Mouse (Mus musculus) heart, postnatal 25 days (tissue): ENCODE measurements around the gene Ddb1. TPM values are rescaled to one million over a fixed set of nuclear protein-coding genes. Genes with fewer than 3 reads are reported as not detected.
A peak's percentile ranks its signal among the peaks of the same experiment; 100 is the strongest.

Source experiments
- DNase-seq: peaks from one replicate; pipeline ENCODE4 v3.0.0; 2022; ENCODE audit warnings: low spot score
- intact Hi-C: fragments of 180-260 bp; cut with DNase I; formaldehyde crosslinking; loops from one replicate; pipeline ENCODE4 v1.15.1; 2025
- total RNA-seq, 2 experiments: library from RNA; stranded (reverse); gene quantifications; 2 replicates each; pipeline ENCODE4 v1.2.3; 2021

Ddb1 gene
- total RNA-seq, 2 experiments from 2014 or later, result 154 to 166 TPM

- DNase-seq, result no peak
- intact Hi-C loops, result no loop called here
Measured at GRCm38 (mm10) chr19:10648156-10648555, 43.0 kb downstream of the Ddb1 start.

- intact Hi-C loops, result no loop called here
- DNase-seq, result no peak
Measured at GRCm38 (mm10) chr19:10656058-10656457, 50.9 kb downstream of the Ddb1 start.

- intact Hi-C loops, result no loop called here
- no peak for DNase-seq
Measured at GRCm38 (mm10) chr19:10657742-10658141, 52.6 kb downstream of the Ddb1 start.

GRCm38 (mm10) chr19:10658406-10658805, 53.3 kb downstream of the Ddb1 start:
- DNase-seq, result no peak
- intact Hi-C loops, result no loop called here

DNA sequence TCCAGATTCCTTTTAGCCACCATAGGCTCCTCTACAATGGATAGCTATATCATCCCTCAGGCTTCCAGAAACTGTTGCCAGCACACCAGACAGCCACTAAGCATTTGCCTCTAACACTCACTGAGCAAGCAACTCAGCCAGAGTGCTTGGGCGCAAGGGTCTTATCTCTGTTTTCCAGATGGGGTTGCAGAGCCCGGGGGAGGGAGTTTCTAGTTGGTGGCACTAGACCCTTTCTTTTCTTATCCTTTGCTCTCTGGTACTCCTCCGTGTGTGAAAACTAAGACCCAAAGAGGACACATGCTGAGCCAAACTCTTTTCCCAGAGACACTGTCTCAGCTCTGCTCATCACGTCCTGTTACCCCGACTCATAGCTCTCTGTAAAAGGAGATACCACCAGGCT, 56.2 kb downstream of the Ddb1 start:
- DNase-seq, result no peak
- intact Hi-C loops, result no loop called here

DNA sequence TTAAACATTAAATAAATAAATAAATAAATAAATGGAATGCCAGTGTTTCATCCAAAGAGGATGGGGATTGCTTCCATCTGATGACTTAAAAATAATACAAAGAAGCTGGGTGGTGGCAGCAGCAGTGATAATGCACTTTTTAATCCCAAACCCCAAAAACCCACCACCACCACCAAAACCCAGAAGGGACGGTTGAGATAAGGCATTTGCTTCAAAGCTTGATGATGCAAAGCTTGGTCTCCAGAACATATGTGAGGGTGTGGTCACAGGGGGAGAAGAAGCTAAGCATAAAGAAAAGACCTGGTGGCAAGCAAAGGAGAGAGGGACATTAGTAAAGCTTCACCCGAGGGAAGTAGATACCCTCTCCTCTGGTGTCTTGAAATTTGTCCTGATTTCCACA, 56.8 kb downstream of the Ddb1 start:
- intact Hi-C loops, result no loop called here
- no peak for DNase-seq

- intact Hi-C loops, result no loop called here
- no peak for DNase-seq
Measured at GRCm38 (mm10) chr19:10662665-10663064, 57.5 kb downstream of the Ddb1 start.

DNA sequence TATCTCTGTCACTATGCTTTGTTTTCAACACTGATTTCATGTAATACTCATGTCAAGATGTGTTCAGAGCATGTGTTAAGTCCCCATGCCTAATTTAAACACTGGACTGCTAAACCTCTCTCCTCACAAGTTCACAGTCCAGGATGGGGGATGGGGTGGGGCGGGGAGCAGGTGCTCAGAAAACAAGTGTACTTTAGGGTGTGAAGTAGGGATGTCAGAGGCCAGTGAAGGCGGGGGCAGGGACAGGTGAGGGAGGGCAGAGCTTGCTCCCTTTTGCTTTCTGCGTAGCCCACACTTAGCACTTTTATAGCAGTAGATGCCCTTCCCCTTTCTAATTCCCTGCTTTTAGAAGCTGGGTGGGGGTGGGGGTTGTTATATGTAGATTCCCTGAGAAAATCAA, 60.0 kb downstream of the Ddb1 start:
- no peak for DNase-seq
- intact Hi-C loops, result loop anchor here (2.0 to 5.0 kb wide), 3 partner anchors 42 to 312 kb away; no protein-coding TSS in a partner anchor

GRCm38 (mm10) chr19:10665499-10665898, 60.4 kb downstream of the Ddb1 start:
- intact Hi-C loops, result loop anchor here (2.0 to 5.0 kb wide), 3 partner anchors 42 to 312 kb away; no protein-coding TSS in a partner anchor
- DNase-seq, result no peak

GRCm38 (mm10) chr19:10671319-10671718, 66.2 kb downstream of the Ddb1 start:
- no peak for DNase-seq
- intact Hi-C loops, result no loop called here

GRCm38 (mm10) chr19:10671854-10672417, 66.8 kb downstream of the Ddb1 start:
- DNase-seq, result no peak
- intact Hi-C loops, result no loop called here

DNA sequence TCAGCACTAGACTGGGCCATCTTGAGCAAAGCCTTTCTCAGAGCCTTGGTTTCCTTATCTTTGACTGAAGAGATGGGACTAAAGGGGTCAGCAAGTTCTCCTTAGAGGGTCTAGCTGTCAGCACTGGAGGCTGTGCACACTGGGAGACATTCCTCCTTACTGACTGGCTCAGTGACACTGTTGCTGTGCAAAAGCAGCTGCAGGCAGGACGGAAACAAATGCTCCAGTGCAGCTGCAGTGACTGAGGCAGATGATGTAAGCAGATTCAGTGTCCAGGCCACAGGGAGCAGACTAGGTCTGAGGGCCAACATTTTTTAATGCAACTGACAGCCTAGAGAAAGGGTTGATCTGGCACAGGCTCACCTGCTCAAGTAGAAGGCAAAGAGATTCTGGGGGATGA, 68.1 kb downstream of the Ddb1 start:
- no peak for DNase-seq
- intact Hi-C loops, result no loop called here

DNA sequence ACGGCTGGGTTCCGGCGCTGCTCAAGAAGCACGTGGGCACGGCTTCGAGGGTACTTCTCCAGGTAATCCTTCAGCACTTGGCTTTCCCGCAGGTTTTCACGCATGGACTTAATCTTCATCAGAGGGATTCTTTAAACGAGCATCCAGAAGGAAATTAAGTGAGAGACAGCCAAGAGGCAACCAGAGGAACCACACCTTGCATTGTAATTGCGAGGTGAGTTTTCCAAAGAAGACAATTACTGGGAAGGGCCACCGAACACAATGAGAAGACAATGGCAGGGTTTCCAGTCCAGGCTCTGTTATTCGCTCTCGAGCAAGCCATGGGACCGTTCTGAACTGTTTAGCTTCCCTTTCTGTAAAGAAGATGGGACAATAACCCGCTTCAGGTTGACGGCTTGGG, 71.5 kb downstream of the Ddb1 start:
- no peak for DNase-seq
- intact Hi-C loops, result loop anchor here (5.0 kb wide), 1 partner anchor 281 kb away; no protein-coding TSS in a partner anchor

DNA sequence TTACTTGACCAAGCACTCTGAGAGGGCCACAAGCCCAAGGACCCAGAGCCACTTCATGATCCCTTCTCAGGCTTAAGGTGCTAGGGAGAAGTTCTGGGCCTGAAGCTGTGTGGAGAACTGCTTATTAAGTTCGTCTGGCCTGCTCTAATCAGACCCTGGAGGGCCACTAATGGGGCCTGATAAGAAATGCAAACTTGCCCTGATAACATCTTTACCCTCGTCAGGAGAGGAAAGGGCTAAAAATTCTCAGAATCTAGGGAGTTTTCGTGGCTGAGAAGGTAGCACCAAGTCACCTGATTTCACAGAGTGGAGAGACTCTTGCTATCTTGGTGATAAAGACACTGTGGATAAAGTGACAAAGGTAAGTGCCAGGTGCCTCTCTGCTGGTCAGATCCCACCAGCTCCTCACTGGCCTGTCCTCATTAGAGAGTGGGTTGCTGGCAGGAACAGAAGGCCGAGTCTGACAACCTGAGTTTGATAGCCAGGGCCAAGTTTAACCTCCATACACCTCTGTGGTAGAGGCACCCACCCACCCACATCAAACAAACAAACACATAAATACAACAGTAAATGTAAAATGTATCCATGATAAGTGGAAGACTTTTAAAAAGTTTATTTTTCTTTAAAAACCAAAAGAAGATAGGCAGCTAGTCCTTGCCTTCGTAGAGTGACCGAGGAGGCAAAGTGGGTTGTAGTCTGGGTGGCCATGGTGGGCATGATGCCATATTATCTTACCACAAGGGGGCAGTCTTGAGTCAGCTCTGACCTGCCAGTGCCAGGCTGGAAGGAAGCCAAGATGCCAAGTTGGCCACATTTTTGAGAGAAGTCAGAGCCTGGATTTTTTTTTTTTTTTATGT, 73.0 kb downstream of the Ddb1 start, which contains the start of gene Pga5:
TSS of gene Pga5 (minus strand) at position 157 of the 857 bp plus-strand sequence.
- peak; percentile 40 for DNase-seq
- intact Hi-C loops, result loop anchor here (1.0 to 5.0 kb wide), 2 partner anchors 31 to 279 kb away; no protein-coding TSS in a partner anchor

DNA sequence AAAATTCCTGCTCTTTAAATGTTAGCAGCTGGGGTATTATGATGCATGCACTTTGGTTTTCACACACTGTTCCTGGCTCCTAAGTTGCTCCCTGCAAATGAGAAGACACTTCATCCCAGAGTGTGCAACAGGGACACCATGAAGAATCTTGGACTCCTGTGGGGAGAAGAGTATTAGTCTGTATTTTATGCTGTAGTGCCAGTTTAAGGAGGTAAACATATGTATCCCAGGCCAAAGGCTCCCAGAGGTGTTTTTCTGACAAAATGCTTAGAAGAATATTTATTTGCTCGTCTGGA, 73.6 kb downstream of the Ddb1 start:
- intact Hi-C loops, result loop anchor here (1.0 to 5.0 kb wide), 2 partner anchors 31 to 279 kb away; no protein-coding TSS in a partner anchor
- DNase-seq, result no peak

Other genes starting within 250 kb of the Ddb1 start
- gene Syt7, start 216.2 kb upstream of the Ddb1 start, total RNA-seq, result 10 to 100 TPM; 45.8 to 47.0 TPM
- gene Lrrc10b, start 147.9 kb upstream of the Ddb1 start, total RNA-seq, result 1 to 10 TPM in 1 of 2 experiments, under 1 TPM in 1; 0.75 to 1.0 TPM
- under 1 TPM in 1 of 2 experiments, not detected in 1; 0.21 TPM for gene Ppp1r32, start 122.4 kb upstream of the Ddb1 start, total RNA-seq
- 10 to 100 TPM; 24.8 to 28.4 TPM for gene Cpsf7, start 80.1 kb upstream of the Ddb1 start, total RNA-seq
- 10 to 100 TPM; 71.6 to 72.2 TPM for gene Sdhaf2, start 79.2 kb upstream of the Ddb1 start, total RNA-seq
- gene Tmem216, start 49.1 kb upstream of the Ddb1 start, total RNA-seq, result 1 to 10 TPM; 4.1 to 4.6 TPM
- gene Cyb561a3, start 28.2 kb upstream of the Ddb1 start, total RNA-seq, result 1 to 10 TPM; 9.5 to 10.0 TPM
- gene Tmem138, start 28.0 kb upstream of the Ddb1 start, total RNA-seq, result 1 to 10 TPM; 2.9 to 3.0 TPM
- gene Tkfc, start 327 bp downstream of the Ddb1 start, total RNA-seq, result 1 to 10 TPM; 9.1 to 9.3 TPM
- gene Vwce, start 28.9 kb downstream of the Ddb1 start, total RNA-seq, result not detected
- not detected for gene Pga5, start 72.7 kb downstream of the Ddb1 start, total RNA-seq
- 10 to 100 TPM; 21.1 to 21.8 TPM for gene Vps37c, start 83.4 kb downstream of the Ddb1 start, total RNA-seq
- under 1 TPM; 0.34 to 0.48 TPM for gene Cd5, start 133.7 kb downstream of the Ddb1 start, total RNA-seq
- gene Cd6, start 224.7 kb downstream of the Ddb1 start, total RNA-seq, result under 1 TPM; 0.16 to 0.36 TPM
- gene Slc15a3, start 234.4 kb downstream of the Ddb1 start, total RNA-seq, result 1 to 10 TPM; 2.1 to 2.2 TPM